Mouse (Mus musculus): ENCODE measurements around the gene Myo9a.

- TF ChIP-seq CTCF (IDR thresholded peaks at IDR 0.05; ENCODE audit: extremely low read depth, insufficient read length, insufficient replicate concordance, low read depth, low read length), result no peak
- no peak for TF ChIP-seq POLR2A (IDR thresholded peaks at IDR 0.05; ENCODE audit: low read depth, low read length)
Observed at GRCm38 (mm10) chr9:59956496-59956895, 205.8 kb downstream of the Myo9a start.

Measured in small intestine, adult 2 months (tissue).